Mouse (Mus musculus) bone marrow macrophage, adult 2 months (primary cell): Measurements from ENCODE around the gene Npas3. TPM values are rescaled to one million over a fixed set of nuclear protein-coding genes. Genes with fewer than 3 reads are reported as not detected.

Source experiments
- H3K27ac ChIP-seq: 2 replicates; pipeline ENCODE4 v1.5.1; 2012; ENCODE audit warnings: low read depth, low read length; ENCODE audit not compliant: insufficient read depth
- H3K4me1 ChIP-seq: 2 replicates; pipeline ENCODE4 v1.6.1; 2012; ENCODE audit warnings: low read length; ENCODE audit not compliant: control insufficient read depth, insufficient read depth
- H3K4me3 ChIP-seq: 2 replicates; pipeline ENCODE4 v1.5.1; 2012; ENCODE audit warnings: mild to moderate bottlenecking, low read length, moderate library complexity; ENCODE audit not compliant: insufficient read depth
- CTCF ChIP-seq: IDR thresholded peaks from 2 replicates; pipeline ENCODE4 v1.5.1; 2012; ENCODE audit warnings: low read depth, mild to moderate bottlenecking, low read length, moderate library complexity
- POLR2A ChIP-seq: IDR thresholded peaks from 2 replicates; pipeline ENCODE4 v1.6.1; 2012; ENCODE audit warnings: mild to moderate bottlenecking, low read depth, low read length, borderline replicate concordance
- polyA plus RNA-seq: library from polyadenylated mRNA; stranded (reverse); fragments of >200 nt; gene quantifications from 2 replicates; pipeline ENCODE4 v1.2.4, GENCODE M21; 2012; ENCODE audit not compliant: missing spikeins, insufficient read depth, insufficient read length

Gene Npas3
- polyA plus RNA-seq, 1 experiment, result not detected

DNA sequence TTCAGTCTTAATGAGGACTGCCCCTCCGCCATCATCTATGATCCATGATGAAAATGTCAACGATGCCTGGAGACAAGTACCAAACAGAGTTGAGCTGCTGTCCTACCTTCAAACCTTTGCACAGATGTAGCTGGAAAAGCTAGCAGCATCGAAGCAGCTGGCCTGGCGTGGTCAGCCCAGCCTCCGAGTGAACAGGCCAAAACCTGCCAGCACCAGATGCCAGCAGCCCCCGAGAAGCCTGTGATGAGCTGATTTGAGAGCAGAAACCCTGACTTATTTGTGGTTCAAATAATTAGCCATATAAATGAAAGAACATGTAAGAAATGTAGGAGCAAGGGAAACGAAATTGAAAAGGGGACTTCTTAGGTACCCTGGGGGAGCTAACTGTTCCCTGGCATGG lies 473.7 kb downstream of the Npas3 start:
- TF ChIP-seq CTCF, result no peak

DNA sequence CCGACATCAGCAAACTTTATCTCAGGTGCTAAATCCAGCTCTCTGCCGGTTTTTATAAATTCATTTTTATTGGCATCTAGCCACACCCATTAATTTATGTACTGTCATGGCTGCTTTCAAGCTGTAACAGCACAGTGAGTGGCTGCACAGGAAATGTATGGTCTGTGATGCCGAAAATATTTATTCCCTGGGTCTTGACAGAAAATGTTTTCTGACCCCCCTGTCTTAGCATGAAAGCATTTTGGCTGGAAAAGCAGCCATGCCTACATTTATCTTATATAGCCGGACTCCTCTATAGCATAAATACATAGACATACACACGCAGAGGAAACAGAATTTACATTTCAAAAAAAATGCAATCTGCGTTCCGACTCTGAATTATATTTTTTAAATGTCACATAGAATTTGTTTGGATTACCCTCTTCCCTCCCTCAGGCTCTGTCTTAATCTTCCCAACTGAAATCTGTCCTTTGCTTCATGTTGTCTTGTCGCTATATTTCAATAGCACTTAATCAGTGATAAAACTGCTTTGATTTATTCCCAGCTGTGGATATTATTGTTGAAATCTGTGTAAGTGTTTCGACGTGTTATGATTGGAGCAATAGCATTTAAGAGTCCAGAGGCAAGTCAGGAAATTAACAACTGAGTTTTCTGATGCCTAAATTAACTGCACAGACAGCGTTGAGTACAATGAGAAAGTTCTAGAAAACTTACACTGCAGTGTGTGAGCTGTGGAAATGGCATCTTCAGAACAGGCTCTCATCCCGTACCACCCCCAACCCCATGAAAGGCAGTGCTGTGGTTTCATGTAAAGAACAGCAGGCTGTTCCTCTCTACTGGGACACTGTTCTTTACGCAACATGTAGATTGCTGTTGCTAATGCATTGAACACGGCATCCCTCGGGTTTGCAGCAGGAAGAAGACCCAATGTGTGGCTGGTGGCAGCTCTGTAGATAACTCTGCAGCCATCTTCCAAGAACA lies 474.5 kb downstream of the Npas3 start:
- H3K27ac ChIP-seq, result no peak overlapping the region
- H3K4me3 ChIP-seq, result no peak overlapping the region
- H3K4me1 ChIP-seq, result no peaks in the 10 kb centered on the region
- TF ChIP-seq CTCF (no peak), POLR2A (no peak)

More for the DNA sequence above, 473.7 kb downstream of the Npas3 start:
- H3K4me3 ChIP-seq, result no peak overlapping the region
- H3K4me1 ChIP-seq, result no peaks in the 10 kb centered on the region
- no peak overlapping the region for H3K27ac ChIP-seq

DNA sequence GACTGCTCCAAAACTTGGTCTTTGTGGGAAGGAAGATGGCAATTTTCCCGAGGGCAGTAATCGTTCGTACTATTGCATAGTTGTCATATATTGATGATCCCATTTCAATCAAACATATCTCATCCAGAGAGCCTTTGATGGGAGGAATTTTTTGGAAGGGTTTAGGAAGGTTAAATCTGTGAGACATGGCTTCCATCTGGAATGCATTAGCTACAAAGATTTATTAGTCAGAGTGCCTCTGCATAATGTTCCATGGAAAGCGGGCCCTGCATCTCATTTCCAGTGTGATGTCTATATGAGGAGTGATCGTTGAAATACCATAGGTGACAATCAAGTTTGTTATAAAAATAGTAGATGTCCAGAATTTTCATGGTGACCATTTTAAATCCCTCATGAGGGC lies 480.8 kb downstream of the Npas3 start:
- Histone ChIP-seq H3K27ac (no peak overlapping the region), H3K4me3 (no peak overlapping the region), H3K4me1 (no peaks in the 10 kb centered on the region)
- no peak for TF ChIP-seq POLR2A
- no peak for TF ChIP-seq CTCF

DNA sequence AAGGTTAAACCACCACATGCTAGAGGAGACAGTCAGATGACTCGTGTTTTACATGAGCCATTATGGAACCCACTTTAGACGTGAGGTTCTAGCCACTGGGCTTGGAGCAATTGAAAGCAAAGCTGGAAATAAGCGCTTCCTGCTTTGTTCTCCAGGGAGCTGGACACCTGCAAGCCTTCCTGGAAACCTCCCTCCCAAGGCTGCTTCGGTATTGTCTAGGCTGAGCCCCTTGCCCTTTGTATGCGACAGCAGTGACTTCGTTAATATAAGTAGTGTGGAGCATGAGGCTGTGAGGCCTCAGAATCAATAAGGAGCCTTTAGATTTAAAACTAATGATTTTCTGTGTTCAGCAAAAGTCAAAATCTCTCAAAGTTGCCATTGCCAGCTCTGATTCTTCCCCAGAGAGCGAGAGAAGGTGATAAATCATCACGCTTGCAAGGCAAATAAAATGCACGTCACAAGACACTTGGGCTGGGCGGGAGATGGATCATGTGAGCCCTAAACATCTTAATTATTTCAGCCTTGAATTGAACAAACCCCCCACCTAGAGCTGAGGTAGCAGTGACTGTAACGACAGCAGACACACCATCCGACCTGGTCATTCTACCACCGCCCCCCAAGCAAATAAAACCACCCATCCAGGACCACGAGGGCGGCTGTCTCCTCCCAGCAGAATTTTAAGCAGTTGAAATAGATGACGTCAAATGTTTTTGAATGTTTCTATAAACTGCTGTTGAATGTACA lies 490.2 kb downstream of the Npas3 start:
- TF ChIP-seq POLR2A (no peak), CTCF (no peak)
- H3K4me3 ChIP-seq, result no peak overlapping the region
- H3K4me1 ChIP-seq, result no peaks in the 10 kb centered on the region
- H3K27ac ChIP-seq, result no peak overlapping the region

DNA sequence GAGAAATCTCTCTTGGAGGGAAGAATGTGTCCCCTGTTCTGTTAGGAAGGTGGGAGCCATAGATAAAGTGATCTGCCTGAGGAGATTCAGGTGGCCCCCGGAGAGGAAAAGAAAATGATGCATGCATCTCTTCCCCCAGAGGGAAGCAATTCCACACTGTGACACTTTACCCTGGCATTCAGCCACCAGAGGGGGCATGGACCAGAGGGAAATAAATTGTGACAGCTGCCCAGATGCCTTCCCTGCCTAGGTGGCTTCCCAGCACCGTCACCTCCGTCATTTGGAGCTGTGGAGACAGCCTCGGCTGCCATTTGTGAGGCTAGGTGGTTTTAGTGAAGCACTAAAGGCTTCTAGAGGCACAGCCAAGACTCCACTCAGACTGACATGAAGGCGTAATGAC lies 498.2 kb downstream of the Npas3 start:
- TF ChIP-seq POLR2A, result no peak
- no peak for TF ChIP-seq CTCF
- Histone ChIP-seq H3K4me3 (no peak overlapping the region), H3K27ac (no peak overlapping the region), H3K4me1 (no peaks in the 10 kb centered on the region)

DNA sequence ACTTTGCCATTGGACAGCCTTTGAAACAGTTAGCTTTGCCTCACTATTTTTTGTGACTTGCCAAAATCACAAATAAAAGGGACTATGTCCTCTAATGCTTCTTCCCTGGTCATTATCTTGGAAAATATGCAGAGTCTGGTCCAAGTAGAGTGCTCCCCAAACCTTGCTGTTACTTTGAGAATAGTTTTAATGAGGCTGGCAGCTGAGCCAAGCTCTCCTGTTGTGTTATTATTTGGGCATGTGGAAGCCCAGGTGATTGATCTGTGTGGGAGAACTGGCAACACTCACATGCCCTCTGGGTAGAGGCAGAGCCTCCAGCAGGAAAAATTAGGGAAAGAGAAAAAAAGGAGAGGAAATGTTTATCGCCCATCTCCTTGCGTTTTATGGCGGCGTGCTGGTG lies 500.9 kb downstream of the Npas3 start:
- TF ChIP-seq CTCF (no peak), POLR2A (no peak)
- Histone ChIP-seq H3K27ac (no peak overlapping the region), H3K4me1 (no peaks in the 10 kb centered on the region), H3K4me3 (no peak overlapping the region)

DNA sequence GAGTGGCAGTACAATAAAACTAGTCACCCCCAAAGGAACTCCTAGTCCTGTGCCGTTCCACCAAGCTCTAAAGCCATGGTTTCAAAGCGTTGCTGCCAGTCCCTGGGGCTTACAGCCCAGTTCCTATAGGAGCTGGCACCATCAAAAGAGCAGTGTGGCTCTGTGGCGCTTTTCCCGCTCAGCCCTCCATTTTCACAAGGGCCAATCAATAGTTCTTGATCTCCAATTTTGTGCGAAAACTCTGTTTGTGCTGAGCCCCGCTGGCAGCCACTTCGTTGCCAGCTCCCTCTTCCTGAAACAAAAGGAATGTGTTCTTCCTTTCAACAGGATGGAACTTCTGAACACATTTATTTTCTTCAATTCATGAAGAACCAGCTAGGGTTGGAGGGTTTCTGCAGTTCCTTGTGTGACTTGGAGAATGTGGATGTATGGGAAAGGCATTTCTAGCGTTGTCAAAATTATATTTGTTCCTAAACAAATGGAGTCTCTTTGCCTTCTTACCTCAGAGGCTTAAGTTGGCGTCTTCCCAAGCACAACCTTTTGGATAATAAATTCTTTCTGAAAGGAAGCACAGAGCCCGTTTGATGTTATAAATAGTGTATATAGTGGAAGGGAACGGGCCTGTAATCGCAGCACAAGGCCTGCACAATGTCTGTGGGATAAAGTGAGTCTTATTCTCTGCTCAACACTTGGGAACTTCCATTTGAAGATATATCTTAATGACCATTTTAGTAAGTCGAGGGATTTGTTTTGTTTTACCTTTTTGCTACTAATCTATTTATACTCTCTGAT lies 504.0 kb downstream of the Npas3 start:
- no peaks in the 10 kb centered on the region for H3K4me1 ChIP-seq
- no peak overlapping the region for H3K27ac ChIP-seq
- no peak overlapping the region for H3K4me3 ChIP-seq
- no peak for TF ChIP-seq CTCF
- no peak for TF ChIP-seq POLR2A

DNA sequence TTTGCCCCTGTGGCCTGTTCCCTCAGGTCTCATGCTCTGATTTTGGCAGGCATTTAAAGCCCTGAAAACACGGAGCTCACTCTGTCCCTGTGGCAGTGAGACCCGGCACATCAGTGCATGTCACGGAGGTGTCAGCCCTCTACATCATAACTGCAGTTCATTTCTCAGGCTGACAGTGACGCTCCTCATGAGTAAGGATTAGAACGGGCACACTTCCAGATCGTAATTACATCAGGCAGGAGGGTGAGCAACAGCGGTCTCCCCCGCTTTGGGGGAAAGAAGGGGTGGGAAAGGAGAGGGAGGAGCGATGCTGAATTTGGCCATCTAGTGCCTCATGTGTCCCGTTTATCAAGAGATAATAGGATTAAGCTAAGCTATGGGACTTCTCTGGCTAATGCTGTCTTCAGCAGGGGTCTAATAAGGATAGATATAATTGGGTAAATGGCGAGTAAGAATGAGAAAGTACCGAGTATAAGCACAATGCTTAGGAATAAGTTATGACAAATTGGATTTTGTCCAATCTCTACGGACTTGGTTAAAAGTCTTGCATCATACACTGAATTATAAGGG lies 505.0 kb downstream of the Npas3 start:
- Histone ChIP-seq H3K4me1 (no peaks in the 10 kb centered on the region), H3K4me3 (no peak overlapping the region), H3K27ac (no peak overlapping the region)
- TF ChIP-seq CTCF, result no peak
- TF ChIP-seq POLR2A, result no peak

DNA sequence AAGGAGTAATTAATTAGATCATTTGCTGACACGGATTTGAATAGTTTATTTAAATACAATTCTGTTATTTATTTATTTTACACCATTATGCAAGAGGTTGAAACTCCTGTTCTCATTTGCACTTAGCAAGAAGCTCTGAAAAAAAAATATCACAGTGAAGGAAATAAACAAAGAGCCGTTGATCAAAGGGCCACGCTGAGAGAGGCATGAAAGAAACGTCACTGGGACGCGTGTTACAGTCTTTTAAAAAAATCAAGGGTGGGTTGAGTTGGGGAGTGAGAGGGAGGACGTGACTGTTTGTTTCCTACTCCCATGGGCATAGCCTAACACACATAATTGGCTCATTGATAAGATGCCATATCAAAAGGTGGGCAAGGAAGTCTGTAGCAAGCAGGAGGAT lies 505.8 kb downstream of the Npas3 start:
- no peak for TF ChIP-seq POLR2A
- no peak for TF ChIP-seq CTCF
- Histone ChIP-seq H3K27ac (no peak overlapping the region), H3K4me3 (no peak overlapping the region)

DNA sequence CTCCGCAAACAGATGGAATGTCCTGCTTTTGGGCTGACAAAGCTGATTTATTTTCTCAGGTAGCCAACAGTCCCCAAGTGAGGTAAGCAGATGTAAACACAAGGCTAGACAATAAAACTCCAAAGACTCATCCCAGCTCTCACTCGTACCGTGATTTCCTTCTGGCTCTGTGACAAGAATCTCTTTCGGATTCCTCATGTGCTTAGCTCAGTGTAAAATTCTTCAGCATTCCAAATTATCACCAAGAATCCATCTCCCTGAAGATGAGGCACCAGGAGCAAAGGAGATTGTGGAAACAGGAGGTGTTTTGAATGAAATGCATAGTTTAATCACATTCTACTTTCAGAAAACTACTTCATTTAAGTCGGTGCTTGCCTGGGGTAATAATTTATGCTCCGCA lies 509.2 kb downstream of the Npas3 start:
- Histone ChIP-seq H3K27ac (no peak overlapping the region), H3K4me3 (no peak overlapping the region), H3K4me1 (no peaks in the 10 kb centered on the region)
- TF ChIP-seq CTCF (no peak), POLR2A (no peak)

More for the DNA sequence above, 505.8 kb downstream of the Npas3 start:
- H3K4me1 ChIP-seq, result no peaks in the 10 kb centered on the region
